Mouse (Mus musculus) macrophage (primary cell): ENCODE measurements around the gene Vmn2r97. TPM values are rescaled to one million over a fixed set of nuclear protein-coding genes. Genes with fewer than 3 reads are reported as not detected.
"Not testable (repeated sequence)": the region's sequence is repeated elsewhere in the genome, so short reads cannot be mapped to it uniquely, and the experiment has no call there.

Source experiments
- H3K27ac ChIP-seq: fragments of 350-480 bp; formaldehyde crosslinking; 2 replicates; pipeline ENCODE4 v1.9.0; 2021
- H3K36me3 ChIP-seq: fragments of 350-480 bp; formaldehyde crosslinking; 2 replicates; pipeline ENCODE4 v1.9.0; 2021; ENCODE audit errors: inconsistent target
- H3K4me3 ChIP-seq: fragments of 350-480 bp; formaldehyde crosslinking; 2 replicates; pipeline ENCODE4 v1.9.0; 2021; ENCODE audit errors: inconsistent target
- H3K79me2 ChIP-seq: fragments of 350-480 bp; formaldehyde crosslinking; 2 replicates; pipeline ENCODE4 v1.9.0; 2021; ENCODE audit errors: inconsistent target
- WGBS: methylation state at CpG from one replicate; pipeline ENCODE4 v1.1.7; 2026; ENCODE audit warnings: inconsistent platforms; ENCODE audit not compliant: missing documents; 5-methylcytosine and 5-hydroxymethylcytosine counted together
- polyA plus RNA-seq: library from polyadenylated mRNA; stranded (reverse); fragments of 250-400 nt; gene quantifications from 3 replicates; pipeline ENCODE4 v1.2.4, GENCODE M21; 2018; ENCODE audit warnings: inconsistent platforms
- total RNA-seq, 78 experiments: library from RNA; depleted of rRNA; stranded (reverse); fragments of 250-400 nt; gene quantifications; 1 replicate in 9 of 78; 2 replicates in 24 of 78; 3 replicates in 43 of 78; 4 replicates in 2 of 78; pipeline ENCODE4 v1.2.4; 2018; ENCODE audit warnings: inconsistent platforms in 56 of 78

Vmn2r97 gene
- total RNA-seq (2018; cell fraction: chromatin; rRNA removed), result under 1 TPM in 2 of 26 experiments, not detected in 24; 0.20 to 0.25 TPM
- not detected for total RNA-seq (2018; cell fraction: cytosol; rRNA removed)
- total RNA-seq (2018; cell fraction: nucleus; rRNA removed), result not detected
- not detected in 3 replicates for polyA plus RNA-seq

GRCm38 (mm10) chr17:18914000-18914399 is at the start of gene Vmn2r97:
Gene Vmn2r97, plus strand, starts transcription at chr17:18914300.
- 86% methylated on average over 1 of the region's 2 CpGs for WGBS
- H3K79me2 ChIP-seq, H3K36me3 ChIP-seq, H3K27ac ChIP-seq, H3K4me3 ChIP-seq: not testable (repeated sequence)

DNA sequence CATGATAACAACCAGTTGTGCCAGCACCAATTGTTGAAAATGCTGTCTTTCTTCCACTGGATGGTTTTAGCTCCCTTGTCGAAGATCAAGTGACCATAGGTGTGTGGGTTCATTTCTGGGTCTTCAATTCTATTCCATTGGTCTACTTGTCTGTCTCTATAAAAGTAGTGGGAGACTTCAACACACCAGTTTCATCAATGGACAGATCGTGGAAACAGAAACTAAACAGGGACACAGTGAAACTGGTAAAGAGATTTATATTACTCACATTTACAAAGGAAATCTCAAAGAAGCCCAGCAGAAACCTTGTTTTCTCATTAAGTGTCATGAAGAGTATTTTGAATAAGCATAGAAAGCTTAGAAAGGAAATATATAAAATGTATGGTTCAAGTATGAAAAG is 31.7 kb upstream of the Vmn2r97 start:
- H3K79me2 ChIP-seq, H3K27ac ChIP-seq, H3K4me3 ChIP-seq, H3K36me3 ChIP-seq: not testable (repeated sequence)
- WGBS, result 80% methylated on average over 1 of the region's 2 CpGs

- 90% methylated on average over 6 of the region's 6 CpGs for WGBS
- no peak overlapping the region for H3K27ac ChIP-seq
- H3K79me2 ChIP-seq, result no peaks in the 10 kb centered on the region
- H3K4me3 ChIP-seq, result no peak overlapping the region
- H3K36me3 ChIP-seq, result no peaks in the 10 kb centered on the region
Observed at GRCm38 (mm10) chr17:18889745-18890329, 24.3 kb upstream of the Vmn2r97 start.

- H3K4me3 ChIP-seq, H3K27ac ChIP-seq: not testable (repeated sequence)
- 57% methylated on average over 1 of the region's 1 CpGs for WGBS
Observed at GRCm38 (mm10) chr17:18957800-18958199, 43.7 kb downstream of the Vmn2r97 start.

DNA sequence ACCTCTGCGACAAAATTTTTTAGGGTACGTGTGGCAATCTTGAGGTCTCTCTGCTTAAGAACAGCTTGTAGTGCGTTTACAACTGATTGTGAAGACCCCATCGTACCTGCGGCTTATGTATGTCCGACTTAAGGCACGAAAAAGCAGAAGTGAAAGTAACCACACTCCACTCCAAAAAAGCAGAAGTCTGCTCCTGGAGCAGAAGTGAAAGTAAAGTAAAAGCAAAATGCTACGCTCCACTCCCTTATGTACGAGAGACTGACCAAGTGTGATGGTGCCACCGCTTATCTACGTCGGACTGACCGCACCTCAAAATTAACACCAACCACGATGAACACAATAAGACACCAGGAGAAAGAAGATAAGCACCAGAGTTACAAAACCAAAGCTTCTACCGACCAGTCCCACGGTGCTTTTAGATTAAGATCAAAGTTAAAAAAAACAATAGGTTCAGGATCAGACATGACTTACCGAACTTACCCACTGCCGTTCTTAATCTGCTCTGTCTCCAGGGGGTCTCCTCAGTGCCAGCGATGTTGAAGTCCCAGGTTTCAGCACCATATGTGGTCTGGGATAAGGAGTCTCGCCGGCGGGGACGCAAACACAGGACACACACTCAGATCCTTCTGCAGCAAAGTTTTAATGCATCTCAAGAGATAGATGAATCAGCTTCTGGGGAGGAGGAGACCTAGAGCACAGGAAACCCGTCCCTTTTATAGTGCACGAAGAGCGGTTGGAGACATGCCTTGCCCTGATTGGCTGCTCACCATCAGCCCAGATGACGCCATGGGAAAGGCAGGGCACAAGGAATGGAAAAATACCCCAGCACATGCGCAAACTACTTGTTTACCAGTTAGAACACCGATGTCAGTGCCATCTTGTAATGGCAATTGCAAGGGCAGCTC is 54.5 kb downstream of the Vmn2r97 start:
- Histone ChIP-seq H3K36me3 (no peaks in the 10 kb centered on the region), H3K27ac (no peak overlapping the region), H3K4me3 (no peak overlapping the region), H3K79me2 (no peaks in the 10 kb centered on the region)
- 54% methylated on average over 29 of the region's 29 CpGs for WGBS

More at GRCm38 (mm10) chr17:18957800-18958199, 43.7 kb downstream of the Vmn2r97 start:
- H3K36me3 ChIP-seq, H3K79me2 ChIP-seq: not testable (repeated sequence)

Other genes starting within 250 kb of the Vmn2r97 start
- not detected in 3 replicates for gene Vmn2r98, start 139.2 kb downstream of the Vmn2r97 start, polyA plus RNA-seq